Mouse (Mus musculus): ENCODE results near the gene E130208F15Rik. TPM values are rescaled to one million over a fixed set of nuclear protein-coding genes. Genes with fewer than 3 reads are reported as not detected.

Gene E130208F15Rik
- polyA plus RNA-seq, 1 experiment = not detected

DNA sequence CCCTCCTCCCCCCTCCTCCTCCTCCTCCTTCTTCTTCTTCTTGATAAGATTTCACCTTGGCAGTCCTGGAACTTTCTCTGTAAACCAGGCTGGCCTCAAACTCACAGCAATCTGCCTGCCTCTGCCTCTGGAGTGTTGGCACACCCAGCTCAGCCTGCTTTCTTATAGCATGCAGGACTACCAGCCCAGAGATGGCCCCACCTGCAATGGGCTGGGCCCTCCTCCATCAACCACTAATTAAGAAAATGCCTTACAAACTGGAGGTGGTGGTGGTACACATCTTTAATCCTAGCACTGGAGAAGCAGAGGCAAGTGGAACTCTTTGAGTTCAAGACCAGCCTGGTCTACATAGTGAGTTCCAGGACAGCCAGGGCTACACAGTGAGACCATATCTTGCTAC lies 4.9 kb downstream of the E130208F15Rik start:
- no peak overlapping the region for H3K27ac ChIP-seq (ENCODE audit: insufficient read depth, low read depth, low read length)
- TF ChIP-seq CTCF (IDR thresholded peaks at IDR 0.05; ENCODE audit: insufficient read depth, low read depth, low read length) (no peak), POLR2A (IDR thresholded peaks at IDR 0.05; ENCODE audit: insufficient read depth, low read depth, low read length) (no peak)
- H3K4me3 ChIP-seq (ENCODE audit: insufficient read depth, low read depth, low read length) = no peak overlapping the region
- peaks cover 8% of the 10 kb centered on the region for H3K4me1 ChIP-seq (ENCODE audit: control insufficient read depth, insufficient read depth, low read length)

DNA sequence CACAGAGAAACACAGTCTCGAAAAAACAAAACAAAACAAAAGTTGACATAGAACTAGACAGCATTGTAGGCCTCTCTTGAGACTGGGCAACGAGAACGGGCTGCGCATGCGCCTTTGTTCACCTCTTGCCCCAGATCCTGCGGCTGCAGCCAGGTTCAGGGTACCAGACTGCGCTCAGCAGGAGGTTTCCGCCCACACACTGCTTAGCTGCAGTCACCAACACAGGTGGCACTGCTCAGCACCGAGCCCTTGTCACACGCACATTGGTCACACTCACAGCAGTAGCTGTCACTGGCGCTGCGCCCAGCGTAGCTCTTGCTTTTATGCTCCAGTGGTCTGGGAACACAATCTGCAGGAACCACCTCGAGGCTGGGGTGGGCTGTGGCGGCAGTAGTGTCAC lies 5.6 kb downstream of the E130208F15Rik start:
- H3K27ac ChIP-seq (ENCODE audit: insufficient read depth, low read depth, low read length) = no peak overlapping the region
- H3K4me1 ChIP-seq (ENCODE audit: control insufficient read depth, insufficient read depth, low read length) = peaks cover 5% of the 10 kb centered on the region
- TF ChIP-seq POLR2A (IDR thresholded peaks at IDR 0.05; ENCODE audit: insufficient read depth, low read depth, low read length) (no peak), CTCF (IDR thresholded peaks at IDR 0.05; ENCODE audit: insufficient read depth, low read depth, low read length) (no peak)
- 56% methylated on average over 15 of the region's 15 CpGs for WGBS
- no peak overlapping the region for H3K4me3 ChIP-seq (ENCODE audit: insufficient read depth, low read depth, low read length)

DNA sequence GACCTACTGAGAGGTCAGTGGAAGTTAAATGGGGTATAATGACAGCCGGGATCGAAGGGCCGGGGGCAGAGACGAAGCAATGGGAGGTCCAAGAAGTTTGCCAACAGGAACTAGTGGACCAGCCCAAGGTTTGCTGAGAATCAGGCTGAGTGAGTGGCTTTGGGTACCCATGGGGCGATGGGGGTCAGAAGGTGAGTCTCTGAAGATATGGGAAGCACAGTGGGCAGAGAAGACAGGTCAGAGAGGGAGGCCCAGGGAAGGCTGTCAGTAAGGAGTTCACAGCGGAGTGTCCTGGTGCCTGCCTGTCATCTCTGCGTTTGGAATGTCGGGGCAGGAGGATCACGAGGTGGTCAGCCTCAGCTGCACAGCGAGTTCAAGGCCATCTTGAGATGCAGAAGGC lies 6.8 kb downstream of the E130208F15Rik start:
- Histone ChIP-seq H3K4me3 (ENCODE audit: insufficient read depth, low read depth, low read length) (no peak overlapping the region), H3K4me1 (ENCODE audit: control insufficient read depth, insufficient read depth, low read length) (peaks cover 14% of the 10 kb centered on the region), H3K27ac (ENCODE audit: insufficient read depth, low read depth, low read length) (no peak overlapping the region)
- no peak for TF ChIP-seq CTCF (IDR thresholded peaks at IDR 0.05; ENCODE audit: insufficient read depth, low read depth, low read length)
- no peak for TF ChIP-seq POLR2A (IDR thresholded peaks at IDR 0.05; ENCODE audit: insufficient read depth, low read depth, low read length)
- WGBS = 58% methylated on average over 10 of the region's 10 CpGs

DNA sequence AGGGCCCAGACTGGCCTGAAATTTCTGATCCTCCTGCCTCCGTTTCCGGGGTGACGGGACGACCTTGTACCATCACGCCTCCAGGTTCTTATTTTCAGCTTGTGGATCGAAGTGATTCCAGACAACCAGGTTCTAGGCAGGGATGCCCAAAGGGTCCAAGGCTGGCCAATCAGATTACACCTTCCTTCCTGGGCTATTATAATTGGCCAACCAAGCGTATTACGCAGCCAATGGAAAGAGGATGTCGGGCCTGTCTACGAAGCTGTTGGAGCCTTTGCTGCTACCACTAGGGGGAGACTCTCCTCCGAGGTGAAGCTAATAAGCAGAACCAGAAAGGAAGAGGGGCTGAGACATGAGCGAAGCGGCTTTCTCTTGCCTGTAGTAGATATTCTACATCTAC lies 10.3 kb downstream of the E130208F15Rik start:
- TF ChIP-seq CTCF (IDR thresholded peaks at IDR 0.05; ENCODE audit: insufficient read depth, low read depth, low read length) = peak; percentile 47
- no peak for TF ChIP-seq POLR2A (IDR thresholded peaks at IDR 0.05; ENCODE audit: insufficient read depth, low read depth, low read length)
- peak overlapping the region; percentile 93 for H3K27ac ChIP-seq (ENCODE audit: insufficient read depth, low read depth, low read length)
- peaks cover 28% of the 10 kb centered on the region for H3K4me1 ChIP-seq (ENCODE audit: control insufficient read depth, insufficient read depth, low read length)
- peak overlapping the region; percentile 40 for H3K4me3 ChIP-seq (ENCODE audit: insufficient read depth, low read depth, low read length)
- WGBS = 2% methylated on average over 13 of the region's 13 CpGs

DNA sequence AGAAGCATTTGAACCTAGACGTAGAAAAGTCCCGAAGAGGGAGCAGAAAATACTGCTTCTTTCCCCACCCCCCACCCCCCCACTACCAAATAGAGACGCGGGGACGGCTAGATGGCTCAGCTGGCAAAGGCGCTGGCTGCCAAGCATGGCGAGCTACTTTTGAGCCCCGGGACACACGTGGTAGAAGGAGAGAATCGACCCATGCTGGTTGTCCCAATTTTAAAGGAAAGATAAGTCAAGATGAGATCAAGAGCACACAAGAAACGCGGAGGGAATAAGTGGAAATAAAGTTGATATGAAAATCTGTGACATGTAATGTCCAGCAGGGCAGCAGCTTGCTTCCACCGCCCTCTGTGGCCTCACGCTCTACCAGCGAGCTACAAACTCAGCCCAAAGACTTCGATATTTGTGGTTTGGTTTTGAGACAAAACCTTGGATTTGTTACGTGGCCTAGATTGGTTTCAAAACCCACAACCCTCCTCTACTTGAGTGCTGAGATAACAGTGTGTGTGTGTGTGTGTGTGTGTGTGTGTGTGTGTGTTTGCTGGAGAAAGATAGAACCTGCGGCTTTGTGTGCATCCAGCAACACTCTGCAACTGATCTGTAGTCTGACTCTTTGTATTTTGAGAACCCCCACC lies 11.2 kb downstream of the E130208F15Rik start:
- WGBS = 44% methylated on average over 18 of the region's 18 CpGs
- TF ChIP-seq POLR2A (IDR thresholded peaks at IDR 0.05; ENCODE audit: insufficient read depth, low read depth, low read length) (no peak), CTCF (IDR thresholded peaks at IDR 0.05; ENCODE audit: insufficient read depth, low read depth, low read length) (no peak)
- Histone ChIP-seq H3K4me1 (ENCODE audit: control insufficient read depth, insufficient read depth, low read length) (peaks cover 24% of the 10 kb centered on the region), H3K4me3 (ENCODE audit: insufficient read depth, low read depth, low read length) (peak overlapping the region; percentile 40), H3K27ac (ENCODE audit: insufficient read depth, low read depth, low read length) (peak overlapping the region; percentile 93)

DNA sequence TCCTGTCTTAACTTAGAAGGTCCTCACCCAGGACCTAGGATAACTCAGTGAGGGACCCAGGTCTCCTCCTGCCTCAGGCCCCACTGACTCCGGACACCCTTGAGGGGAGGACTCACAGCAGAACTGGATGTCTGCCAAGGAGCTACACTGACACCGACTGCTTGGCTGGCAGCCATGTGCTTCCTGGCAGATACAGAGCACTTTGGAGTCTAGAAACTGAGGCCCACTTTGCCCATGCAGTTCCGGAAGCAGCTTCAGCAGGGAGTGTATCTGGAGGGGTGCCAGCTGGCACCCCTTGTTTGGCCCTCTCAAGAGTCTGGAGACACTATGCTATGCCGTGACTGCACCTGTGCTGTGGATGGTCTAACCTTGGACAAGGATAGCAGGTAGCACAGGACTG lies 11.9 kb downstream of the E130208F15Rik start:
- peaks cover 24% of the 10 kb centered on the region for H3K4me1 ChIP-seq (ENCODE audit: control insufficient read depth, insufficient read depth, low read length)
- no peak overlapping the region for H3K4me3 ChIP-seq (ENCODE audit: insufficient read depth, low read depth, low read length)
- no peak for TF ChIP-seq CTCF (IDR thresholded peaks at IDR 0.05; ENCODE audit: insufficient read depth, low read depth, low read length)
- no peak for TF ChIP-seq POLR2A (IDR thresholded peaks at IDR 0.05; ENCODE audit: insufficient read depth, low read depth, low read length)
- H3K27ac ChIP-seq (ENCODE audit: insufficient read depth, low read depth, low read length) = peak overlapping the region; percentile 20; the same call in 1 of the 2 replicates
- 5% methylated on average over 4 of the region's 4 CpGs for WGBS

DNA sequence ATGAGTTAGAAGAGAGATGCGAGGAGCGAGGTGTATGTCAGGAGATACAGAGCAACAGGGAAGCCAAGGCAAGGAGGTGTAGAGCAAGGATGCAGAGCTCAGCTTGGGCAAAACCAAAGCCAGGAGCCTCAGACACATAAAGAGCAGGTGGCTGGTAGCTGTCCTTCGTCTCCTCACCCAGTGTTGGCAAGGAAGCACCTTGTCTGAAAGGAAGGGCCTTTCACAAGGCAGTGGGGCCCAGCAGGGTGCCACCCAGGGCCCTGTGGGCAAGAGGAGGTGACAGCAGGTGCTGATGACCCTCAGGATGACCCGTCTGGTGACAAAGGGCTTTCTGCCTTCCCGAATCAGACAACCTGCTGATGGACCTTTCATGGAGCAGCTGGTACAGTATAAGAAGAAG lies 13.0 kb downstream of the E130208F15Rik start:
- peaks cover 28% of the 10 kb centered on the region for H3K4me1 ChIP-seq (ENCODE audit: control insufficient read depth, insufficient read depth, low read length)
- H3K27ac ChIP-seq (ENCODE audit: insufficient read depth, low read depth, low read length) = no peak overlapping the region
- no peak overlapping the region for H3K4me3 ChIP-seq (ENCODE audit: insufficient read depth, low read depth, low read length)
- 75% methylated on average over 5 of the region's 5 CpGs for WGBS
- no peak for TF ChIP-seq CTCF (IDR thresholded peaks at IDR 0.05; ENCODE audit: insufficient read depth, low read depth, low read length)
- no peak for TF ChIP-seq POLR2A (IDR thresholded peaks at IDR 0.05; ENCODE audit: insufficient read depth, low read depth, low read length)

DNA sequence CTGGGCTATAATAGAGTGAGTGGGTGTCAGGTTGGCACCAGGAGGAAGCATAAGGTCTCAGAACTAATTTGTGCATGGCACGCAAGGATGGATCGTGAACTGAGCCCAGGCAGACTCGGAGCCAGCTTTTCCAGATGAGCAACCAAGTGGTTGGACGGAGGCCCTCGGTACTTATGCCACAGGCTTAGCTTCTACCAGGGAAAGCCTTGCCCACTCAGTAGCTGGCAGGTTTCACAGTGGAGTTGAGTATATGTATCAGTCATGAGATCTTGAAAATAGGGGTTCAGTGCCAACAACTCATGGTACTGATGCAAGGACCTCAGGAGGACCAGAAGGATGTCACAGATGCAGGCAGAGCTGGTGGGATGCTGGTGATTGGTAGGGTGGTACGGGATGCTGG lies 14.1 kb downstream of the E130208F15Rik start:
- H3K4me1 ChIP-seq (ENCODE audit: control insufficient read depth, insufficient read depth, low read length) = peaks cover 28% of the 10 kb centered on the region
- 60% methylated on average over 6 of the region's 6 CpGs for WGBS
- no peak overlapping the region for H3K4me3 ChIP-seq (ENCODE audit: insufficient read depth, low read depth, low read length)
- no peak overlapping the region for H3K27ac ChIP-seq (ENCODE audit: insufficient read depth, low read depth, low read length)
- TF ChIP-seq POLR2A (IDR thresholded peaks at IDR 0.05; ENCODE audit: insufficient read depth, low read depth, low read length) = no peak
- TF ChIP-seq CTCF (IDR thresholded peaks at IDR 0.05; ENCODE audit: insufficient read depth, low read depth, low read length) = no peak

DNA sequence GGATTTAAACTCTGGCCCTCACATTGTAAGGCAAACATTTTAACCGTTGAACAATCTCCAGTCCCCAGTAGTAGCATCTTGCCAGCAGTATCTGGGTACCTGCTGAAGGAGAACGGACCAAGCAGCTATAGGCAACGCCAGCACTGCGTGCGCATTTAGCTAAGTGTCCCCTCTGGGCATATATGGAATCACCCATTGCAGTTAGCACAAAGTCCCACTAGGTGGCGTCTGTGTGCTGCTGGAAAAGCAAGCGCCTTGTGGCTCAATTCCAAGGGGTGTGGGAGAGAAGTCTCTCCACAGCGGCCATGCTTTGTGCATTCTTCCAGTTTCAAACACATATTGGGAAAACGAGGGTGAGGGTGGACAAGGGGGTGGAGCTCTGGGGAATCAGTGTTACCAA lies 14.8 kb downstream of the E130208F15Rik start:
- H3K4me3 ChIP-seq (ENCODE audit: insufficient read depth, low read depth, low read length) = no peak overlapping the region; the same call in 1 of the 2 replicates
- H3K4me1 ChIP-seq (ENCODE audit: control insufficient read depth, insufficient read depth, low read length) = peaks cover 28% of the 10 kb centered on the region
- no peak overlapping the region for H3K27ac ChIP-seq (ENCODE audit: insufficient read depth, low read depth, low read length)
- WGBS = under 1% methylated on average over 9 of the region's 9 CpGs
- TF ChIP-seq CTCF (IDR thresholded peaks at IDR 0.05; ENCODE audit: insufficient read depth, low read depth, low read length) = peak; percentile 91
- TF ChIP-seq POLR2A (IDR thresholded peaks at IDR 0.05; ENCODE audit: insufficient read depth, low read depth, low read length) = no peak

Measured in olfactory bulb, adult 2 months (tissue).